Mouse (Mus musculus) midbrain, embryonic 14.5 days (tissue): Measurements from ENCODE around the gene Tardbp. TPM values are rescaled to one million over a fixed set of nuclear protein-coding genes. Genes with fewer than 3 reads are reported as not detected.
A peak's percentile ranks its signal among the peaks of the same experiment; 100 is the strongest.

Source experiments
- ATAC-seq: fragments of 200-750 bp; cut with Nextera tagmentation; 2 replicates; pipeline ENCODE4 v1.8.0; 2017; ENCODE audit warnings: moderate number of reproducible peaks, moderate library complexity; ENCODE audit not compliant: low FRiP score, low TSS enrichment
- DNase-seq: peaks from one replicate; pipeline ENCODE4 v3.0.0-alpha.2; 2015
- H3K27ac ChIP-seq: fragments of 300-500 bp; sonication (generic); replicated peaks from 2 replicates; pipeline ENCODE4 v1.5.1; 2014; ENCODE audit warnings: mild to moderate bottlenecking, low read depth, low read length, moderate library complexity
- H3K27me3 ChIP-seq: fragments of 300-500 bp; sonication (generic); 2 replicates; pipeline ENCODE4 v1.6.1; 2014; ENCODE audit warnings: low read length, control low read depth, mixed read lengths; ENCODE audit not compliant: control insufficient read depth, insufficient read depth
- H3K36me3 ChIP-seq: fragments of 300-500 bp; sonication (generic); 2 replicates; pipeline ENCODE4 v1.6.1; 2014; ENCODE audit warnings: low read length, control low read depth; ENCODE audit not compliant: control insufficient read depth, insufficient read depth
- H3K4me1 ChIP-seq: fragments of 300-500 bp; sonication (generic); 2 replicates; pipeline ENCODE4 v1.6.1; 2014; ENCODE audit warnings: mild to moderate bottlenecking, antibody characterized with exemption, low read length, control low read depth; ENCODE audit not compliant: control insufficient read depth, insufficient read depth
- H3K4me2 ChIP-seq: fragments of 300-500 bp; sonication (generic); 2 replicates; pipeline ENCODE4 v1.6.1; 2014; ENCODE audit warnings: mild to moderate bottlenecking, low read length, moderate library complexity
- H3K4me3 ChIP-seq: fragments of 300-500 bp; sonication (generic); replicated peaks from 2 replicates; pipeline ENCODE4 v1.5.1; 2014; ENCODE audit warnings: low read depth, low read length
- H3K9ac ChIP-seq: fragments of 300-500 bp; sonication (generic); replicated peaks from 2 replicates; pipeline ENCODE4 v1.6.1; 2014; ENCODE audit warnings: mild to moderate bottlenecking, low read length, moderate library complexity
- H3K9me3 ChIP-seq: fragments of 300-500 bp; sonication (generic); 2 replicates; pipeline ENCODE4 v1.6.1; 2016; ENCODE audit warnings: low read length, control low read depth, mixed read lengths; ENCODE audit not compliant: control insufficient read depth
- WGBS: fragments of 180-500 bp; shearing (Covaris S2); extraction: QIAGEN DNeasy Blood & Tissue Kit; methylation state at CpG from one replicate; pipeline ENCODE4 v1.1.7; 2014; 5-methylcytosine and 5-hydroxymethylcytosine counted together
- polyA plus RNA-seq: library from polyadenylated mRNA; unstranded; fragments of >200 nt; fragmentation: Nextera tagmentation; extraction: Ambion mirVana; gene quantifications from 2 replicates; pipeline ENCODE4 v1.2.1, GENCODE M21; 2014

Tardbp gene
- polyA plus RNA-seq, 1 experiment from 2014 or later, result 106 TPM

GRCm38 (mm10) chr4:148644926-148645325, 18.1 kb upstream of the Tardbp start:
- Histone ChIP-seq H3K4me2 (no peak overlapping the region), H3K27ac (no peak overlapping the region), H3K9ac (no peak overlapping the region), H3K27me3 (no peaks in the 10 kb centered on the region), H3K4me1 (no peaks in the 10 kb centered on the region), H3K4me3 (no peak overlapping the region), H3K36me3 (no peaks in the 10 kb centered on the region), H3K9me3 (no peaks in the 10 kb centered on the region)
- no peak for DNase-seq
- 88% methylated on average over 6 of the region's 6 CpGs for WGBS
- ATAC-seq, result no peak

GRCm38 (mm10) chr4:148644157-148644511, 17.3 kb upstream of the Tardbp start:
- no peak for ATAC-seq
- 4% methylated on average over 9 of the region's 9 CpGs for WGBS

GRCm38 (mm10) chr4:148643291-148644156, 16.7 kb upstream of the Tardbp start, which contains the start of gene Gm572:
Gene Gm572, plus strand, starts transcription at chr4:148643317.
- Histone ChIP-seq H3K27ac (no peak within 1 kb of the TSS), H3K4me2 (peak within 1 kb of the TSS; percentile 38), H3K27me3 (no peaks in the 10 kb centered on the region), H3K4me1 (no peaks in the 10 kb centered on the region), H3K9ac (no peak within 1 kb of the TSS), H3K4me3 (no peak within 1 kb of the TSS), H3K9me3 (no peaks in the 10 kb centered on the region), H3K36me3 (no peaks in the 10 kb centered on the region)
- DNase-seq (no peak), ATAC-seq (no peak)
- 69% methylated on average over 15 of the region's 15 CpGs for WGBS

More at GRCm38 (mm10) chr4:148644157-148644511, 17.3 kb upstream of the Tardbp start:
- H3K27ac ChIP-seq, result no peak overlapping the region
- no peaks in the 10 kb centered on the region for H3K9me3 ChIP-seq
- no peak overlapping the region for H3K4me3 ChIP-seq
- H3K4me1 ChIP-seq, result no peaks in the 10 kb centered on the region
- H3K4me2 ChIP-seq, result peak overlapping the region; percentile 38
- H3K36me3 ChIP-seq, result no peaks in the 10 kb centered on the region
- peak; percentile 83 for DNase-seq
- H3K27me3 ChIP-seq, result no peaks in the 10 kb centered on the region
- no peak overlapping the region for H3K9ac ChIP-seq

GRCm38 (mm10) chr4:148641121-148641520, 14.3 kb upstream of the Tardbp start:
- Histone ChIP-seq H3K4me3 (no peak overlapping the region), H3K27me3 (no peaks in the 10 kb centered on the region), H3K27ac (no peak overlapping the region), H3K9ac (no peak overlapping the region), H3K36me3 (no peaks in the 10 kb centered on the region), H3K4me1 (no peaks in the 10 kb centered on the region), H3K4me2 (no peak overlapping the region), H3K9me3 (no peaks in the 10 kb centered on the region)
- WGBS, result 81% methylated on average over 5 of the region's 5 CpGs
- DNase-seq (no peak), ATAC-seq (no peak)

GRCm38 (mm10) chr4:148639455-148639854, 12.6 kb upstream of the Tardbp start:
- no peak for ATAC-seq
- H3K27ac ChIP-seq, result no peak overlapping the region

GRCm38 (mm10) chr4:148638302-148638701, 11.5 kb upstream of the Tardbp start:
- H3K36me3 ChIP-seq, result no peaks in the 10 kb centered on the region
- no peak for ATAC-seq

More at GRCm38 (mm10) chr4:148639455-148639854, 12.6 kb upstream of the Tardbp start:
- Histone ChIP-seq H3K36me3 (no peaks in the 10 kb centered on the region), H3K4me3 (no peak overlapping the region), H3K4me2 (no peak overlapping the region), H3K9ac (no peak overlapping the region), H3K4me1 (no peaks in the 10 kb centered on the region), H3K27me3 (no peaks in the 10 kb centered on the region), H3K9me3 (no peaks in the 10 kb centered on the region)
- WGBS, result 83% methylated on average over 2 of the region's 2 CpGs
- DNase-seq, result no peak

GRCm38 (mm10) chr4:148635309-148635708, 8.5 kb upstream of the Tardbp start:
- Histone ChIP-seq H3K4me2 (no peak overlapping the region), H3K4me3 (no peak overlapping the region)

More at GRCm38 (mm10) chr4:148638302-148638701, 11.5 kb upstream of the Tardbp start:
- no peak for DNase-seq
- no peak overlapping the region for H3K4me2 ChIP-seq
- H3K9ac ChIP-seq, result no peak overlapping the region
- no peaks in the 10 kb centered on the region for H3K9me3 ChIP-seq
- 59% methylated on average over 9 of the region's 9 CpGs for WGBS
- H3K4me1 ChIP-seq, result no peaks in the 10 kb centered on the region
- H3K27me3 ChIP-seq, result no peaks in the 10 kb centered on the region
- no peak overlapping the region for H3K4me3 ChIP-seq
- no peak overlapping the region for H3K27ac ChIP-seq

GRCm38 (mm10) chr4:148633395-148634061, 6.7 kb upstream of the Tardbp start:
- DNase-seq (no peak), ATAC-seq (no peak)
- no peaks in the 10 kb centered on the region for H3K9me3 ChIP-seq
- H3K27ac ChIP-seq, result no peak overlapping the region
- no peaks in the 10 kb centered on the region for H3K36me3 ChIP-seq
- no peak overlapping the region for H3K4me3 ChIP-seq
- no peaks in the 10 kb centered on the region for H3K4me1 ChIP-seq
- 72% methylated on average over 2 of the region's 2 CpGs for WGBS
- H3K9ac ChIP-seq, result no peak overlapping the region
- no peaks in the 10 kb centered on the region for H3K27me3 ChIP-seq
- H3K4me2 ChIP-seq, result no peak overlapping the region

More at GRCm38 (mm10) chr4:148635309-148635708, 8.5 kb upstream of the Tardbp start:
- H3K36me3 ChIP-seq, result no peaks in the 10 kb centered on the region
- DNase-seq (no peak), ATAC-seq (no peak)
- no peak overlapping the region for H3K27ac ChIP-seq
- 83% methylated on average over 2 of the region's 2 CpGs for WGBS
- H3K27me3 ChIP-seq, result no peaks in the 10 kb centered on the region
- H3K4me1 ChIP-seq, result no peaks in the 10 kb centered on the region
- H3K9me3 ChIP-seq, result no peaks in the 10 kb centered on the region
- H3K9ac ChIP-seq, result no peak overlapping the region
